Mouse (Mus musculus) CH12.LX (cell line): Measurements from ENCODE around the gene Ints1. TPM values are rescaled to one million over a fixed set of nuclear protein-coding genes. Genes with fewer than 3 reads are reported as not detected.

Experiments used
- DNase-seq: peaks from one replicate; pipeline ENCODE4 v3.0.0-alpha.2; 2013; ENCODE audit errors: extremely low read depth
- H3K27ac ChIP-seq: 2 replicates; pipeline ENCODE4 v1.5.1; 2012; ENCODE audit warnings: low read depth, mild to moderate bottlenecking, control low read depth, moderate library complexity; ENCODE audit not compliant: insufficient read depth
- H3K27me3 ChIP-seq: replicated peaks from 2 replicates; pipeline ENCODE3; 2012; ENCODE audit warnings: inconsistent platforms
- H3K36me3 ChIP-seq, 2 experiments: replicated peaks in 1 of 2; 2 replicates each; pipeline versions ENCODE3 to v1.6.1; 2012; ENCODE audit warnings: inconsistent platforms in 1 of 2, low read length in 1 of 2, mild to moderate bottlenecking in 1 of 2, mixed read lengths in 1 of 2, moderate library complexity in 1 of 2; ENCODE audit not compliant: control insufficient read depth in 1 of 2, insufficient read depth in 1 of 2
- H3K4me1 ChIP-seq, 2 experiments: 2 replicates each; pipeline ENCODE4 v1.6.1; 2012; ENCODE audit warnings: inconsistent platforms in 1 of 2, moderate library complexity in 1 of 2; ENCODE audit not compliant: insufficient read depth in 2 of 2, control insufficient read depth in 1 of 2
- H3K4me2 ChIP-seq: 2 replicates; pipeline ENCODE4 v1.6.1; 2012; ENCODE audit warnings: low read depth, mild to moderate bottlenecking, control low read depth; ENCODE audit not compliant: poor library complexity, insufficient read depth, severe bottlenecking
- H3K4me3 ChIP-seq, 3 experiments: fragments of 150-350 bp in 1 of 3; sonication (generic) in 1 of 3; replicated peaks in 1 of 3; 2 replicates each; pipeline versions ENCODE3 to v1.5.1; 2011 to 2012; ENCODE audit warnings: low read depth in 2 of 3, low read length in 2 of 3, mild to moderate bottlenecking in 2 of 3, moderate library complexity in 2 of 3, control low read depth in 1 of 3, improper control_type of control experiment in 1 of 3, inconsistent platforms in 1 of 3, mixed read lengths in 1 of 3; ENCODE audit not compliant: poor library complexity in 1 of 3
- H3K79me2 ChIP-seq: replicated peaks from 2 replicates; pipeline ENCODE4 v1.6.1; 2012; ENCODE audit warnings: mild to moderate bottlenecking, moderate library complexity; ENCODE audit not compliant: control insufficient read depth, poor library complexity, insufficient read depth, severe bottlenecking; ENCODE audit errors: extremely low read depth
- H3K9ac ChIP-seq: 2 replicates; pipeline ENCODE4 v1.6.1; 2012; ENCODE audit warnings: low read depth, mild to moderate bottlenecking, control low read depth, moderate library complexity; ENCODE audit not compliant: insufficient read depth
- H3K9me3 ChIP-seq: replicated peaks from 2 replicates; pipeline ENCODE3; 2012; ENCODE audit warnings: low read length, inconsistent platforms, mixed read lengths
- CHD1 ChIP-seq: IDR thresholded peaks from 2 replicates; pipeline ENCODE4 v1.6.1; 2012; ENCODE audit warnings: low read depth, low read length, improper control_type of control experiment, inconsistent platforms
- CTCF ChIP-seq, 2 experiments: IDR thresholded peaks in 1 of 2; conservative IDR thresholded peaks in 1 of 2; 2 replicates each; pipeline ENCODE4 v1.5.1; 2011 to 2012; ENCODE audit warnings: low read depth in 2 of 2, low read length in 2 of 2, improper control_type of control experiment in 1 of 2, inconsistent platforms in 1 of 2, mild to moderate bottlenecking in 1 of 2, moderate library complexity in 1 of 2
- ETS1 ChIP-seq: conservative IDR thresholded peaks from 2 replicates; pipeline ENCODE4 v1.6.1; 2012; ENCODE audit warnings: low read depth, mild to moderate bottlenecking, inconsistent platforms, low read length, improper control_type of control experiment, moderate library complexity
- GABPA ChIP-seq: IDR thresholded peaks from 2 replicates; pipeline ENCODE4 v1.6.1; 2012; ENCODE audit warnings: low read depth, low read length, improper control_type of control experiment, inconsistent platforms; ENCODE audit not compliant: insufficient replicate concordance
- JUND ChIP-seq: conservative IDR thresholded peaks from 2 replicates; pipeline ENCODE4 v1.6.1; 2011; ENCODE audit warnings: low read depth, low read length, improper control_type of control experiment
- MAX ChIP-seq: IDR thresholded peaks from 2 replicates; pipeline ENCODE4 v1.6.1; 2011; ENCODE audit warnings: low read length, improper control_type of control experiment
- MAZ ChIP-seq: IDR thresholded peaks from 2 replicates; pipeline ENCODE4 v1.6.1; 2012; ENCODE audit warnings: low read depth, mild to moderate bottlenecking, inconsistent platforms, low read length, improper control_type of control experiment, moderate library complexity
- MYC ChIP-seq: IDR thresholded peaks from 2 replicates; pipeline ENCODE4 v1.6.1; 2011; ENCODE audit warnings: low read depth, mild to moderate bottlenecking, improper control_type of control experiment, low read length
- NRF1 ChIP-seq: IDR thresholded peaks from 2 replicates; pipeline ENCODE4 v1.6.1; 2014; ENCODE audit warnings: low read depth, mild to moderate bottlenecking, inconsistent platforms, low read length, improper control_type of control experiment, moderate library complexity
- PAX5 ChIP-seq: IDR thresholded peaks from 2 replicates; pipeline ENCODE4 v1.6.1; 2012; ENCODE audit warnings: low read length, inconsistent platforms, mixed read lengths
- POLR2A ChIP-seq: IDR thresholded peaks from 2 replicates; pipeline ENCODE4 v1.6.1; 2011; ENCODE audit warnings: low read depth, mild to moderate bottlenecking, improper control_type of control experiment, low read length
- RAD21 ChIP-seq: IDR thresholded peaks from 2 replicates; pipeline ENCODE4 v1.6.1; 2011; ENCODE audit warnings: low read depth, mild to moderate bottlenecking, low read length, improper control_type of control experiment, moderate library complexity
- RCOR1 ChIP-seq: conservative IDR thresholded peaks from 2 replicates; pipeline ENCODE4 v1.6.1; 2012; ENCODE audit warnings: low read depth, mild to moderate bottlenecking, inconsistent platforms, low read length, improper control_type of control experiment
- SMC3 ChIP-seq: IDR thresholded peaks from 2 replicates; pipeline ENCODE4 v1.6.1; 2011; ENCODE audit warnings: low read depth, low read length, improper control_type of control experiment
- ZMIZ1 ChIP-seq: IDR thresholded peaks from 2 replicates; pipeline ENCODE4 v1.6.1; 2012; ENCODE audit warnings: low read depth, mild to moderate bottlenecking, inconsistent platforms, low read length, improper control_type of control experiment
- dilution Hi-C: fragments of 300-500 bp; cut with MboI; formaldehyde crosslinking; loops from 2 replicates; pipeline ENCODE4 v1.14.3; 2020; ENCODE audit warnings: low sequenced_read_pairs; ENCODE audit not compliant: extremely low pct_unique_long_range_greater_than_20kb, extremely low pct_ligation_motif_present
- in situ Hi-C: fragments of 300-500 bp; cut with MboI; formaldehyde crosslinking; loops from 3 replicates; pipeline ENCODE4 v1.14.3; 2019; ENCODE audit warnings: low sequenced_read_pairs, low pct_ligation_motif_present, low pct_unique_long_range_greater_than_20kb, mixed read lengths
- polyA plus RNA-seq: library from polyadenylated mRNA; unstranded; fragments of >175 nt; gene quantifications from 2 replicates; pipeline ENCODE4 v1.2.1, GENCODE M21; 2012; ENCODE audit warnings: low read depth; ENCODE audit not compliant: insufficient read length
- total RNA-seq, 2 experiments: library from RNA; depleted of rRNA; stranded (reverse); fragments of 300-350 nt in 1 of 2; fragments of >200 nt in 1 of 2; gene quantifications; 2 replicates each; pipeline ENCODE4 v1.2.3; 2012 to 2014

The Ints1 gene
- total and polyA plus RNA-seq, 3 experiments: 19.8 to 88.2 (median 72.1) TPM

GRCm38 (mm10) chr5:139819538-139820181, 44.2 kb upstream of the Ints1 start, which contains the start of gene Tmem184a:
Tmem184a (minus strand) TSS chr5:139819917.
- Histone ChIP-seq H3K79me2 (no peaks in the 10 kb centered on the region), H3K9me3 (no peaks in the 10 kb centered on the region), H3K4me2 (no peak within 1 kb of the TSS), H3K36me3 (peaks cover 27 to 55% of the 10 kb centered on the region in 2 experiments), H3K4me1 (0 out of 4 replicates have a peak, but pooled peaks cover 0 to 2% of the 10 kb centered on the region in 2 experiments), H3K27ac (no peak within 1 kb of the TSS), H3K9ac (no peak within 1 kb of the TSS), H3K4me3 (no peak within 1 kb of the TSS), H3K27me3 (no peaks in the 10 kb centered on the region)
- no peak for DNase-seq
- no peak for TF ChIP-seq NRF1
- no peak for TF ChIP-seq PAX5
- TF ChIP-seq MYC: no peak
- no peak for TF ChIP-seq MAZ
- no peak for TF ChIP-seq ETS1
- no peak for TF ChIP-seq GABPA
- TF ChIP-seq CHD1: no peak
- no peak for TF ChIP-seq RCOR1
- TF ChIP-seq JUND: no peak
- no peak for TF ChIP-seq POLR2A
- TF ChIP-seq MAX: no peak
- dilution Hi-C loops (no loop called here), in situ Hi-C loops (no loop called here)

DNA sequence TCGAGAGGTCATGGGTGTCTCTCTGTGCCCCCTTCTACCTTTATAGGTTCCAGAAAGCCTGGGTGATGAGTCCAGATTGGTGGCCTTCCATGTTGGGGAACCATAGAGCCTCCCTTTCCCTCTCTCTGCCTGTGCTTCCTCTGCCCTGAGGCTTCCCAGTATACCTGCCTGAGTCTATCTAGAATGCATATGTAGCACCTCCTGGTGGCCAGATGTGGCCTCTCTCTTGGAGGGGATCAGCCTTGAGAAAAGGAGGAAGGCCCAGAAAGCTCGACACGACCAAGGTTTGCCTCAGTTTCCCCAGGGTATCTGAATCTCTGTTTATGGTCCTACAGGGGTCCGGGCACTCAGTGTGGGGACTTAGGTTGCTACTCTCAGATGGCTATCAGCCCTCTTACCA, 43.3 kb upstream of the Ints1 start:
- DNase-seq: peak; percentile 48
- no peaks in the 10 kb centered on the region for H3K79me2 ChIP-seq
- in situ Hi-C loops: no loop called here
- H3K36me3 ChIP-seq: peaks cover 23 to 48% of the 10 kb centered on the region in 2 experiments
- dilution Hi-C loops: no loop called here
- H3K4me3 ChIP-seq: no peak overlapping the region
- TF ChIP-seq RCOR1 (no peak), ZMIZ1 (no peak), POLR2A (no peak), CHD1 (no peak), RAD21 (peak; percentile 51), SMC3 (peak; percentile 49), CTCF (conservative IDR thresholded peaks at IDR 0.05 in 1 of 2, IDR thresholded peaks at IDR 0.05 in 1 of 2; ENCODE audit: low read depth in 2 of 2, low read length in 2 of 2) (peak; percentile 47 to 76; a peak in 3 of 4 replicates)
- no peak overlapping the region for H3K4me2 ChIP-seq
- H3K27me3 ChIP-seq: peaks cover 4% of the 10 kb centered on the region
- no peaks in the 10 kb centered on the region for H3K9me3 ChIP-seq
- H3K4me1 ChIP-seq: peaks cover 0 to 4% of the 10 kb centered on the region in 2 experiments; a peak in 1 of 4 replicates
- H3K27ac ChIP-seq: no peak overlapping the region
- no peak overlapping the region for H3K9ac ChIP-seq
